Mouse (Mus musculus) lung, postnatal 0 days (tissue): ENCODE results near the gene Hcn4.

ENCODE experiments used
- CTCF ChIP-seq: IDR thresholded peaks from 2 replicates; pipeline ENCODE4 v1.5.1; 2016; ENCODE audit warnings: antibody characterized with exemption, mild to moderate bottlenecking
- EP300 ChIP-seq: IDR thresholded peaks from 2 replicates; pipeline ENCODE4 v1.6.1; 2016; ENCODE audit warnings: antibody characterized with exemption, mild to moderate bottlenecking, control low read depth

- TF ChIP-seq CTCF: no peak
- TF ChIP-seq EP300: no peak
Measured at GRCm38 (mm10) chr9:58802294-58802693, 20.9 kb upstream of the Hcn4 start.
